7 mouse cellular contexts compared by ENCODE assay signal in genomic region chr9:105131253-105132001, GRCm38 (mm10). TPM values are rescaled to one million over a fixed set of nuclear protein-coding genes. Genes with fewer than 3 reads are reported as not detected.
DNase-seq lines count a peak whose midpoint lies in the region; ATAC-seq lines count a peak whose summit lies in the region.

Gene Nudt16, minus strand, starts transcription at chr9:105131824.

- peak within 1 kb of the TSS; percentile 61 for H3K9ac ChIP-seq in embryonic facial prominence, embryonic 12.5 days
- H3K9ac ChIP-seq in limb, embryonic 11.5 days (ENCODE audit: low read length), result peak within 1 kb of the TSS; percentile 64
- peak within 1 kb of the TSS; percentile 70 for H3K9ac ChIP-seq in midbrain, embryonic 14.5 days (replicated peaks; ENCODE audit: low read length)

- no peaks in the 10 kb centered on the region for H3K27me3 ChIP-seq in embryonic facial prominence, embryonic 12.5 days
- H3K27me3 ChIP-seq in limb, embryonic 11.5 days (ENCODE audit: control insufficient read depth, insufficient read depth, low read length), result peaks cover 4% of the 10 kb centered on the region; the same call in 1 of the 2 replicates
- no peaks in the 10 kb centered on the region for H3K27me3 ChIP-seq in midbrain, embryonic 14.5 days (ENCODE audit: control insufficient read depth, insufficient read depth, low read length)

- peak within 1 kb of the TSS; percentile 65 for H3K4me3 ChIP-seq in embryonic facial prominence, embryonic 12.5 days
- H3K4me3 ChIP-seq in limb, embryonic 11.5 days (ENCODE audit: low read depth, low read length), result peak within 1 kb of the TSS; percentile 74
- H3K4me3 ChIP-seq in midbrain, embryonic 14.5 days (replicated peaks; ENCODE audit: low read depth, low read length), result peak within 1 kb of the TSS; percentile 64

- 0 out of 2 replicates have a peak within 1 kb of the TSS, but pooled peaks have one; percentile 51 for H3K27ac ChIP-seq in embryonic facial prominence, embryonic 12.5 days
- H3K27ac ChIP-seq in limb, embryonic 11.5 days (replicated peaks; ENCODE audit: low read depth, low read length), result no peak within 1 kb of the TSS
- peak within 1 kb of the TSS; percentile 91 for H3K27ac ChIP-seq in midbrain, embryonic 14.5 days (replicated peaks; ENCODE audit: low read depth, low read length)

- H3K4me2 ChIP-seq in embryonic facial prominence, embryonic 12.5 days (replicated peaks), result peak within 1 kb of the TSS; percentile 82
- H3K4me2 ChIP-seq in limb, embryonic 11.5 days (ENCODE audit: low read depth, severe bottlenecking), result peak within 1 kb of the TSS; percentile 90
- peak within 1 kb of the TSS; percentile 75 for H3K4me2 ChIP-seq in midbrain, embryonic 14.5 days (ENCODE audit: low read length)

- DNase-seq in adrenal gland, postnatal 25 days, result peak; percentile 87
- peak; percentile 100 for DNase-seq in heart, adult 11 months
- DNase-seq in kidney, adult 18-20 months, result peak; percentile 91
- peak; percentile 92 for DNase-seq in limb, embryonic 11.5 days (ENCODE audit: low spot score)
- DNase-seq in midbrain, embryonic 14.5 days, result peak; percentile 97
- peak; percentile 85 to 86 for DNase-seq in spleen, adult 18-20 months

- peaks cover 3% of the 10 kb centered on the region for H3K4me1 ChIP-seq in embryonic facial prominence, embryonic 12.5 days
- 0 out of 2 replicates have a peak, but pooled peaks cover 3% of the 10 kb centered on the region for H3K4me1 ChIP-seq in limb, embryonic 11.5 days (ENCODE audit: control insufficient read depth, insufficient read depth, low read length)
- H3K4me1 ChIP-seq in midbrain, embryonic 14.5 days (ENCODE audit: control insufficient read depth, insufficient read depth, low read length), result peaks cover 19% of the 10 kb centered on the region

- peak; percentile 95 for ATAC-seq in embryonic facial prominence, embryonic 12.5 days (ENCODE audit: insufficient number of reproducible peaks, insufficient read depth, low FRiP score, low TSS enrichment)
- peak; percentile 100 for ATAC-seq in limb, embryonic 11.5 days (ENCODE audit: insufficient number of reproducible peaks, low FRiP score, low TSS enrichment, low read depth)
- ATAC-seq in midbrain, embryonic 14.5 days (ENCODE audit: low FRiP score, low TSS enrichment), result peak; percentile 98

- 1% methylated on average over 59 of the region's 60 CpGs for WGBS in embryonic facial prominence, embryonic 12.5 days
- under 1% methylated on average over 60 of the region's 60 CpGs for WGBS in limb, embryonic 11.5 days
- whole genome bisulfite sequencing in midbrain, embryonic 14.5 days, result under 1% methylated on average over 60 of the region's 60 CpGs

- no peaks in the 10 kb centered on the region for H3K36me3 ChIP-seq in embryonic facial prominence, embryonic 12.5 days
- H3K36me3 ChIP-seq in limb, embryonic 11.5 days (ENCODE audit: control insufficient read depth, insufficient read depth, low read length), result no peaks in the 10 kb centered on the region
- no peaks in the 10 kb centered on the region for H3K36me3 ChIP-seq in midbrain, embryonic 14.5 days (ENCODE audit: control insufficient read depth, insufficient read depth, low read length)

- no peaks in the 10 kb centered on the region for H3K9me3 ChIP-seq in embryonic facial prominence, embryonic 12.5 days
- no peaks in the 10 kb centered on the region for H3K9me3 ChIP-seq in limb, embryonic 11.5 days (ENCODE audit: control insufficient read depth, low read length)
- no peaks in the 10 kb centered on the region for H3K9me3 ChIP-seq in midbrain, embryonic 14.5 days (ENCODE audit: control insufficient read depth, low read length)

RNA-seq across cellular contexts. Expression of gene Nudt16, which starts in this region (rescaled TPM):
- 14.5 and 19.6 TPM in 2 replicates for total RNA-seq in adrenal gland, postnatal 25 days (2021)
- 11.3 and 12.0 TPM in 2 replicates for polyA plus RNA-seq in embryonic facial prominence, embryonic 12.5 days (2016; fragmentation: Nextera tagmentation; extraction: Ambion mirVana)
- polyA plus RNA-seq in limb, embryonic 11.5 days (2014; fragmentation: Nextera tagmentation; extraction: Ambion mirVana), result 4.9 and 7.8 TPM in 2 replicates
- 30.4 and 33.3 TPM in 2 replicates for polyA plus RNA-seq in midbrain, embryonic 14.5 days (2014; fragmentation: Nextera tagmentation; extraction: Ambion mirVana)
